Mouse (Mus musculus) myocyte (in vitro differentiated cells): ENCODE data around the gene Tada2a.

Experiments
- CEBPB ChIP-seq: IDR thresholded peaks from 2 replicates; pipeline ENCODE4 v1.6.1; 2011; ENCODE audit warnings: mild to moderate bottlenecking, moderate library complexity; ENCODE audit not compliant: poor library complexity, insufficient read depth, severe bottlenecking
- E2F4 ChIP-seq: IDR thresholded peaks from one replicate; pipeline ENCODE4 v1.6.1; 2011; ENCODE audit warnings: mild to moderate bottlenecking, control low read depth, moderate library complexity; ENCODE audit not compliant: insufficient read depth
- MAX ChIP-seq: IDR thresholded peaks from one replicate; pipeline ENCODE4 v1.6.1; 2011; ENCODE audit warnings: low read depth, mild to moderate bottlenecking, control low read depth
- MYOD1 ChIP-seq, 3 experiments: IDR thresholded peaks; one replicate each; pipeline ENCODE4 v1.6.1; 2011; ENCODE audit warnings: control low read depth in 2 of 3, low read depth in 2 of 3, mild to moderate bottlenecking in 2 of 3, moderate library complexity in 1 of 3; ENCODE audit not compliant: insufficient read length in 2 of 3, control insufficient read depth in 1 of 3
- MYOG ChIP-seq, 3 experiments: IDR thresholded peaks; one replicate each; pipeline ENCODE4 v1.6.1; 2011; ENCODE audit warnings: control low read depth in 2 of 3, low read depth in 2 of 3, mild to moderate bottlenecking in 2 of 3; ENCODE audit not compliant: insufficient read length in 2 of 3, control insufficient read depth in 1 of 3, insufficient read depth in 1 of 3
- POLR2A ChIP-seq: IDR thresholded peaks from one replicate; pipeline ENCODE4 v1.6.1; 2011; ENCODE audit warnings: low read depth, mild to moderate bottlenecking, control low read depth, moderate library complexity; ENCODE audit not compliant: insufficient read length
- TCF12 ChIP-seq: IDR thresholded peaks from one replicate; pipeline ENCODE4 v1.6.1; 2011; ENCODE audit warnings: mild to moderate bottlenecking, control low read depth; ENCODE audit not compliant: poor library complexity, insufficient read depth, severe bottlenecking
- USF1 ChIP-seq: IDR thresholded peaks from one replicate; pipeline ENCODE4 v1.6.1; 2011; ENCODE audit warnings: low read depth, mild to moderate bottlenecking, control low read depth, moderate library complexity

- TF ChIP-seq POLR2A (no peak), USF1 (no peak), CEBPB (no peak), E2F4 (no peak), TCF12 (no peak), MYOD1 (IDR thresholded peaks at IDR 0.05; ENCODE audit: control insufficient read depth in 1 of 3, insufficient read length in 2 of 3, low read depth in 2 of 3) (no peak), MYOG (IDR thresholded peaks at IDR 0.05; ENCODE audit: control insufficient read depth in 1 of 3, insufficient read depth in 1 of 3, insufficient read length in 2 of 3, low read depth in 2 of 3) (no peak), MAX (no peak)
Observed at GRCm38 (mm10) chr11:84069034-84069370, 60.4 kb downstream of the Tada2a start, which contains the start of gene Dusp14.
